Mouse (Mus musculus) stomach, embryonic 16.5 days (tissue): ENCODE measurements at regions not wholly inside any gene's neighbourhood (a gene's known extent, or its start where the extent isn't known, plus 50 kb on each side); places are given as distances from the start of the nearest gene placed in this dataset.

Experiments used
- ATAC-seq: fragments of 200-750 bp; cut with Nextera tagmentation; 2 replicates; pipeline ENCODE4 v1.8.0; 2017; ENCODE audit warnings: moderate number of reproducible peaks, moderate TSS enrichment; ENCODE audit not compliant: insufficient read depth, low FRiP score
- H3K27ac ChIP-seq: fragments of 300-500 bp; sonication (generic); 2 replicates; pipeline ENCODE4 v1.5.1; 2014; ENCODE audit warnings: low read length
- H3K27me3 ChIP-seq: fragments of 300-500 bp; sonication (generic); 2 replicates; pipeline ENCODE4 v1.6.1; 2014; ENCODE audit warnings: low read length, control low read depth, mixed read lengths; ENCODE audit not compliant: control insufficient read depth, insufficient read depth
- H3K36me3 ChIP-seq: fragments of 300-500 bp; sonication (generic); 2 replicates; pipeline ENCODE4 v1.6.1; 2014; ENCODE audit warnings: low read length; ENCODE audit not compliant: control insufficient read depth, insufficient read depth
- H3K4me1 ChIP-seq: fragments of 300-500 bp; sonication (generic); 2 replicates; pipeline ENCODE4 v1.6.1; 2014; ENCODE audit warnings: low read length, control low read depth, mixed read lengths; ENCODE audit not compliant: control insufficient read depth, insufficient read depth
- H3K4me2 ChIP-seq: fragments of 300-500 bp; sonication (generic); 2 replicates; pipeline ENCODE4 v1.6.1; 2014; ENCODE audit warnings: low read depth, low read length, mixed read lengths
- H3K4me3 ChIP-seq: fragments of 300-500 bp; sonication (generic); replicated peaks from 2 replicates; pipeline ENCODE4 v1.5.1; 2014; ENCODE audit warnings: mild to moderate bottlenecking, low read length
- H3K9ac ChIP-seq: fragments of 300-500 bp; sonication (generic); 2 replicates; pipeline ENCODE4 v1.6.1; 2014; ENCODE audit warnings: low read length
- H3K9me3 ChIP-seq: fragments of 300-500 bp; sonication (generic); replicated peaks from 2 replicates; pipeline ENCODE4 v1.6.1; 2016; ENCODE audit warnings: low read length, control low read depth; ENCODE audit not compliant: control insufficient read depth
- WGBS: fragments of 180-500 bp; shearing (Covaris S2); extraction: QIAGEN DNeasy Blood & Tissue Kit; methylation state at CpG from one replicate; pipeline ENCODE4 v1.1.7; 2014; 5-methylcytosine and 5-hydroxymethylcytosine counted together

- no peak for ATAC-seq
- Histone ChIP-seq H3K27me3 (no peaks in the 10 kb centered on the region), H3K36me3 (no peaks in the 10 kb centered on the region), H3K4me3 (no peak overlapping the region), H3K9me3 (no peaks in the 10 kb centered on the region), H3K9ac (no peak overlapping the region), H3K4me2 (no peak overlapping the region), H3K4me1 (no peaks in the 10 kb centered on the region), H3K27ac (no peak overlapping the region)
- 69% methylated on average over 4 of the region's 4 CpGs for WGBS
Measured at GRCm38 (mm10) chr1:76010212-76010800, 464.2 kb downstream of the Slc4a3 start.

GRCm38 (mm10) chr1:76018588-76018987 is 472.5 kb downstream of the Slc4a3 start:
- Histone ChIP-seq H3K4me1 (no peaks in the 10 kb centered on the region), H3K9me3 (no peaks in the 10 kb centered on the region), H3K4me2 (no peak overlapping the region), H3K27me3 (no peaks in the 10 kb centered on the region), H3K9ac (no peak overlapping the region), H3K36me3 (no peaks in the 10 kb centered on the region), H3K4me3 (no peak overlapping the region), H3K27ac (no peak overlapping the region)
- WGBS = 78% methylated on average over 6 of the region's 6 CpGs
- ATAC-seq = no peak

- no peak overlapping the region for H3K9ac ChIP-seq
- no peak for ATAC-seq
- H3K36me3 ChIP-seq = no peaks in the 10 kb centered on the region
- H3K4me1 ChIP-seq = no peaks in the 10 kb centered on the region
- H3K27ac ChIP-seq = no peak overlapping the region
- no peak overlapping the region for H3K4me2 ChIP-seq
- 51% methylated on average over 11 of the region's 11 CpGs for WGBS
- no peaks in the 10 kb centered on the region for H3K9me3 ChIP-seq
- no peaks in the 10 kb centered on the region for H3K27me3 ChIP-seq
- no peak overlapping the region for H3K4me3 ChIP-seq
Measured at GRCm38 (mm10) chr1:76019071-76019470, 473.0 kb downstream of the Slc4a3 start.

DNA sequence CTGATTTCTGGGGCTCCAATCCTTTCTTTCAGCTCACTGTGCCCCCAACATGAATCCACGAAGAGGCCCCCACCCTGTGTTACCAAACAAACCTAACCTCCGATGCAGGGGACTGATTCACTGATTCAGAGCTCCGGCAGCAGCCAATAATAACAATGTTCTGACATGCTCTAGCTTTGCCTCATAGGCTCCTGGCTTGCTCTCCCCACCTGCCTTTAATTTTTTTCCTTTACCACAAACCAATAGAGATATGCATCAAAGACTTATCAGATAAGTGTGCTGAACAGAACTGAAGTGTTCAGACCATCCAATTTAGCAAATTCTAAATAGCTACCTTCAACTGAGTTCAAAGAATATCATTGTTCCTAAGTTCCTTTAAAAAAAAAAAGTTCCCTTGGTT is 478.6 kb downstream of the Slc4a3 start:
- no peak overlapping the region for H3K9ac ChIP-seq
- H3K4me1 ChIP-seq = no peaks in the 10 kb centered on the region
- no peaks in the 10 kb centered on the region for H3K9me3 ChIP-seq
- H3K27ac ChIP-seq = peak overlapping the region; percentile 33; the same call in 1 of the 2 replicates
- H3K4me3 ChIP-seq = no peak overlapping the region
- H3K36me3 ChIP-seq = no peaks in the 10 kb centered on the region
- H3K4me2 ChIP-seq = no peak overlapping the region
- WGBS = 45% methylated on average over 3 of the region's 3 CpGs
- ATAC-seq = no peak
- no peaks in the 10 kb centered on the region for H3K27me3 ChIP-seq

- H3K9me3 ChIP-seq = no peaks in the 10 kb centered on the region
- WGBS = 56% methylated on average over 4 of the region's 4 CpGs
- H3K9ac ChIP-seq = no peak overlapping the region
- H3K4me2 ChIP-seq = no peak overlapping the region
- peak overlapping the region; percentile 53; the same call in 1 of the 2 replicates for H3K27ac ChIP-seq
- H3K4me3 ChIP-seq = no peak overlapping the region
- no peaks in the 10 kb centered on the region for H3K4me1 ChIP-seq
- no peaks in the 10 kb centered on the region for H3K27me3 ChIP-seq
- no peaks in the 10 kb centered on the region for H3K36me3 ChIP-seq
- no peak for ATAC-seq
Measured at GRCm38 (mm10) chr1:76025389-76025788, 479.3 kb downstream of the Slc4a3 start.

GRCm38 (mm10) chr1:76029059-76029458 is 483.0 kb downstream of the Slc4a3 start:
- H3K27me3 ChIP-seq = no peaks in the 10 kb centered on the region
- no peak overlapping the region for H3K4me2 ChIP-seq
- WGBS = 63% methylated on average over 1 of the region's 1 CpGs
- no peak overlapping the region for H3K9ac ChIP-seq
- H3K27ac ChIP-seq = no peak overlapping the region
- no peak overlapping the region for H3K4me3 ChIP-seq
- peaks cover 5% of the 10 kb centered on the region; the same call in 1 of the 2 replicates for H3K4me1 ChIP-seq
- ATAC-seq = no peak
- H3K9me3 ChIP-seq = no peaks in the 10 kb centered on the region
- H3K36me3 ChIP-seq = no peaks in the 10 kb centered on the region

GRCm38 (mm10) chr1:76031171-76031922 is 485.3 kb downstream of the Slc4a3 start:
- no peak overlapping the region for H3K4me3 ChIP-seq
- 35% methylated on average over 11 of the region's 11 CpGs for WGBS
- no peak overlapping the region for H3K9ac ChIP-seq
- H3K27me3 ChIP-seq = no peaks in the 10 kb centered on the region
- no peak overlapping the region for H3K27ac ChIP-seq
- peaks cover 5% of the 10 kb centered on the region; the same call in 1 of the 2 replicates for H3K4me1 ChIP-seq
- no peak overlapping the region for H3K4me2 ChIP-seq
- H3K9me3 ChIP-seq = no peaks in the 10 kb centered on the region
- no peaks in the 10 kb centered on the region for H3K36me3 ChIP-seq
- no peak for ATAC-seq

DNA sequence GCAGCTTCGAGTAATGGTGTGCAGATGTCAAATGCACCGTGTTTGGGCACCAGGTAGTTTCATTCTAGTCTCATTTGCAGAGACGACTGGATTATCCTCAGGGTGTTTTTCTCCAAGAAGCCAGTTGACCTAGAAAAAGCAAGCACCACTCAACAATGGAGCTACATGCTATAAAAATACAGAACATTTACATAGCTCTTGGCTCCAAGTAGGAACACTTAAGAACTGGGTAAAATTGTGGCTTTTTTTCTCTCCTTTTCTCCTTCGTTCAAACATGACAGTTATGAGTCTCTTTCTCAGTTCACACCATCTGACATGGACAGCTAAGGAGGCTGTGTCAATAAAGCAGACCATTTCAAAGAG is 485.8 kb downstream of the Slc4a3 start:
- H3K9me3 ChIP-seq = no peaks in the 10 kb centered on the region
- no peaks in the 10 kb centered on the region for H3K27me3 ChIP-seq
- H3K4me3 ChIP-seq = no peak overlapping the region
- 44% methylated on average over 4 of the region's 4 CpGs for WGBS
- no peak overlapping the region for H3K27ac ChIP-seq
- H3K9ac ChIP-seq = no peak overlapping the region
- no peak overlapping the region for H3K4me2 ChIP-seq
- H3K4me1 ChIP-seq = peaks cover 5% of the 10 kb centered on the region; the same call in 1 of the 2 replicates
- ATAC-seq = no peak
- no peaks in the 10 kb centered on the region for H3K36me3 ChIP-seq

- Histone ChIP-seq H3K9ac (no peak overlapping the region), H3K9me3 (no peaks in the 10 kb centered on the region), H3K4me2 (no peak overlapping the region), H3K27me3 (no peaks in the 10 kb centered on the region), H3K36me3 (no peaks in the 10 kb centered on the region), H3K4me3 (no peak overlapping the region), H3K4me1 (peaks cover 5% of the 10 kb centered on the region; the same call in 1 of the 2 replicates), H3K27ac (no peak overlapping the region)
- ATAC-seq = no peak
- 87% methylated on average over 3 of the region's 3 CpGs for WGBS
Measured at GRCm38 (mm10) chr1:76032626-76033025, 486.6 kb downstream of the Slc4a3 start.
